ENCODE assay signal across 13 mouse cellular contexts in genomic region chr4:108018961-108019921, GRCm38 (mm10). TPM values are rescaled to one million over a fixed set of nuclear protein-coding genes. Genes with fewer than 3 reads are reported as not detected.
DNase-seq lines count a peak whose midpoint lies in the region; ATAC-seq and TF ChIP-seq lines count a peak whose summit lies in the region.
"Had no signal": no experiment of that assay in that cellular context is flagged by ENCODE, and none has a peak within 500 bp of the region (broad histone marks: within the 10 kb centered on the region; RNA-seq: fewer than 3 reads in every experiment).

No protein-coding gene starts in this region.

- H3K27me3 ChIP-seq in hindbrain, postnatal 0 days (ENCODE audit: insufficient read depth, low read length), result no peaks in the 10 kb centered on the region
- no peaks in the 10 kb centered on the region for H3K27me3 ChIP-seq in hindbrain, embryonic 16.5 days (replicated peaks; ENCODE audit: control insufficient read depth, insufficient read depth, low read length)

- no peak for TF ChIP-seq CTCF in hindbrain, postnatal 0 days (IDR thresholded peaks at IDR 0.05; ENCODE audit: low read depth)

- H3K4me2 ChIP-seq in hindbrain, postnatal 0 days (ENCODE audit: low read depth, low read length), result no peak overlapping the region
- H3K4me2 ChIP-seq in hindbrain, embryonic 16.5 days (ENCODE audit: low read length), result no peak overlapping the region
- H3K4me2 ChIP-seq: heart, embryonic 13.5 days; lung, embryonic 14.5 days had no signal

- peak; percentile 28 for ATAC-seq in hindbrain, postnatal 0 days
- ATAC-seq in hindbrain, embryonic 16.5 days, result no peak

- 49% methylated on average over 14 of the region's 14 CpGs for WGBS in hindbrain, postnatal 0 days
- WGBS in hindbrain, embryonic 16.5 days, result 62% methylated on average over 13 of the region's 14 CpGs

- H3K36me3 ChIP-seq in hindbrain, postnatal 0 days (ENCODE audit: insufficient read depth, low read length), result no peaks in the 10 kb centered on the region
- H3K36me3 ChIP-seq in hindbrain, embryonic 16.5 days (ENCODE audit: control insufficient read depth, insufficient read depth, low read length), result no peaks in the 10 kb centered on the region
- H3K36me3 ChIP-seq: G1E; heart, embryonic 13.5 days had no signal

- no peaks in the 10 kb centered on the region for H3K9me3 ChIP-seq in hindbrain, postnatal 0 days (ENCODE audit: low read length)
- no peaks in the 10 kb centered on the region for H3K9me3 ChIP-seq in hindbrain, embryonic 16.5 days (ENCODE audit: control insufficient read depth, low read length)
- H3K9me3 ChIP-seq: G1E had no signal

- H3K27ac ChIP-seq in hindbrain, postnatal 0 days, result no peak overlapping the region
- no peak overlapping the region for H3K27ac ChIP-seq in hindbrain, embryonic 16.5 days (ENCODE audit: low read depth, low read length)
- H3K27ac ChIP-seq: heart, embryonic 13.5 days had no signal

- H3K9ac ChIP-seq in hindbrain, postnatal 0 days (replicated peaks; ENCODE audit: low read length), result no peak overlapping the region
- H3K9ac ChIP-seq in hindbrain, embryonic 16.5 days (ENCODE audit: low read depth, low read length), result no peak overlapping the region; the same call in 1 of the 2 replicates
- H3K9ac ChIP-seq: heart, embryonic 13.5 days; lung, embryonic 14.5 days had no signal

- H3K4me1 ChIP-seq in hindbrain, postnatal 0 days (ENCODE audit: insufficient read depth, low read length), result 0 out of 2 replicates have a peak, but pooled peaks cover 3% of the 10 kb centered on the region
- no peaks in the 10 kb centered on the region for H3K4me1 ChIP-seq in hindbrain, embryonic 16.5 days (ENCODE audit: control insufficient read depth, insufficient read depth, low read depth, low read length)

- no peak overlapping the region for H3K4me3 ChIP-seq in hindbrain, postnatal 0 days (ENCODE audit: low read length)
- no peak overlapping the region for H3K4me3 ChIP-seq in hindbrain, embryonic 16.5 days (ENCODE audit: low read length)
- H3K4me3 ChIP-seq: heart, embryonic 13.5 days had no signal

- no peak for DNase-seq in hindbrain, postnatal 0 days (ENCODE audit: low spot score)
- DNase-seq in Muller cell, postnatal 12 days (ENCODE audit: inconsistent ontology term), result peak; percentile 80
- DNase-seq in brain, adult 2 months (ENCODE audit: low read depth, low spot score), result peak; percentile 57
- peak; percentile 46 to 66 for DNase-seq in heart, postnatal 36 days
- DNase-seq in embryo, embryonic 9.5 days (ENCODE audit: extremely low spot score), result no peak
- DNase-seq in thymus, postnatal 25 days, result no peak
- no peak for DNase-seq in yolk sac, embryonic 10.5 days (ENCODE audit: low spot score)
- DNase-seq: lung, embryonic 14.5 days had no signal

- intact Hi-C loops in heart, postnatal 36 days (cut with DNase I), result no loop called here

RNA-seq across cellular contexts. Expression of gene Slc1a7, which starts 51.1 kb away (rescaled TPM):
- total RNA-seq in hindbrain, postnatal 0 days (2014; rRNA removed), result 0.25 TPM in 1 of 2 replicates, not detected in the other
- 0.05 and 0.09 TPM in 2 replicates for polyA plus RNA-seq in hindbrain, postnatal 0 days (2015; fragmentation: Nextera tagmentation; extraction: Ambion mirVana)
- polyA plus RNA-seq in hindbrain, embryonic 16.5 days (2015; fragmentation: Nextera tagmentation; extraction: Ambion mirVana), result 0.18 TPM in 1 of 2 replicates, not detected in the other
- under 1 TPM; 0.27 to 0.33 TPM for total RNA-seq in heart, postnatal 36 days (2021)
- polyA plus RNA-seq: G1E; heart, embryonic 13.5 days; kidney, embryonic 14.5 days; neural tube, embryonic 11.5 days had no signal

Comparison
In these comparisons a context has a peak if more than half of its experiments do, and no peak if none do; other contexts are left out.
1. DNase-seq: peak in Muller cell, postnatal 12 days (single experiment), brain, adult 2 months (single experiment) and heart, postnatal 36 days (2 of 2); none in hindbrain, postnatal 0 days (single experiment), embryo, embryonic 9.5 days (single experiment), thymus, postnatal 25 days (single experiment) and yolk sac, embryonic 10.5 days (single experiment).